Mouse (Mus musculus) testis, adult 2 months (tissue): ENCODE results near the gene Arhgap27.

Source experiments
- CTCF ChIP-seq: fragments of 200-500 bp; IDR thresholded peaks from 2 replicates; pipeline ENCODE4 v1.5.1; 2012; ENCODE audit warnings: low read depth, mild to moderate bottlenecking, inconsistent platforms, low read length, moderate library complexity; ENCODE audit not compliant: control insufficient read depth, insufficient read depth, insufficient replicate concordance
- POLR2A ChIP-seq: fragments of 200-500 bp; IDR thresholded peaks from 2 replicates; pipeline ENCODE4 v1.6.1; 2012; ENCODE audit warnings: low read depth, mild to moderate bottlenecking, inconsistent platforms, low read length, moderate library complexity; ENCODE audit not compliant: control insufficient read depth

DNA sequence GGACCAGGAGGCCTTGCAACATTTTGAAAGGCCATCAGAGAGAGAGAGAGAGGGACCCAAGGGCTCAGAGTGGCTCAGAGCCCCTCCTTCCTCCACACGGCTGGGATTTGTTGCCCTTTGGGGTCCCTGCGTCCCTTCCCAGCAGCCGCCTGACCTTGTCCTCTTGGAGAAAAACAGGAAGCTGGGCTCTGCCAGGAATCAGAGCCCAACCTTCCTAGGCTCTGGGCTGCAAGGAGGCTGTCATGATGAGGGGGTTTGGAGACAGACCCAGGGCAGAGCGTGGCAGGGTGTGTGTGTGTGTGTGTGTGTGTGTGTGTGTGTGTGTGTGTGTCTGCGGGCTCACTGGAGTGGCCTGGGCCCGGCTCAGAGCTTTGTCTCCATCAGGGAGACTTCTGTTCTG is 77.5 kb downstream of the Arhgap27 start:
- TF ChIP-seq CTCF = no peak
- TF ChIP-seq POLR2A = no peak
